Mouse (Mus musculus): ENCODE measurements around the gene Ttll7.

Ttll7 gene

DNA sequence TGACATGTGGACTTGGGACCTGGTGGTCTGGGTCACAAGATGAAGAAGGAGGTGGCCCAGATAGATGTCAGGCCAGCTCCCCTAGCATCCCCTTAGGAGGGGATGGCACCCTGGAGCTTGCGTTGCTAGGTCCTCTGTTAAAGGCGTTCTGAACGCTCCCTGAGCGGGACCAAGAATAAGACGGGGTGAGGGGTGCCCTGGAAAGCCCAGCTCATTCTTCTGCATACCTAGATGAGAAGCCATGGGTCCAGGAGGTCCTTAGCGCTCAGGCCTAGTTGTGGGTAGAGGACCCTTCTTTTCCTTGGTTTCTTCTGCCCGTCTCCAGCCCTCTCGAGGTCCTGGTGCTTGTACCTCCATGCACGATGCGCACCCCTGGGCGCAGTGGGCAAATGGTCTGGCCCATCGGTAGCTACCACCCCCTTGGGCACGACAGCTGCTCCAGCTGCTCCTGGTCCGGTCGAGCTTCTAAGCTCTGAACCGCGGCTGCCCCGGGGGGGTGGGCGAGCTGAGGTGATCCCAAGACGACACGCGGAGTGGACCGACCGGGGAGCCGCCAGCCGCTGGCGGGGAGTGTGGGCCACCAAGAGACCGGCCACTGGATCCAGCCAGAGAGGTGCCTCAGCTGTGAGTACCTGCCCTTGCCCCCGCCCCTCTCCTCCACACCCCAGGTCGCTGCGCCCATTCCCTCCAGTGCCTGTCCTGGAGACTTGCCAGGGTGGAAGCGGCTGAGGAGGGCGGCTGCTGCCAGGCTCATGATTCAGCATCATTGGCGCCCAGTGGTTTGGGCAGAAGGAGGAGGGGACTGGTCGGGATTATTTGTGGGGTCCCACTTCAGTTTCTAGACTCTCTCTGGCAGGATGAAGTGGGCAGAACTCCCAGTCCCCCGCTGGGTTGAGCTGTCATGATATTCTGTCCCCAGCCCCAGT, at the start of gene Ttll7:
Gene Ttll7 (plus strand): TSS at position 402 of the 926 bp plus-strand sequence.
- DNase-seq (ENCODE audit: low spot score), result peak; percentile 90

DNA sequence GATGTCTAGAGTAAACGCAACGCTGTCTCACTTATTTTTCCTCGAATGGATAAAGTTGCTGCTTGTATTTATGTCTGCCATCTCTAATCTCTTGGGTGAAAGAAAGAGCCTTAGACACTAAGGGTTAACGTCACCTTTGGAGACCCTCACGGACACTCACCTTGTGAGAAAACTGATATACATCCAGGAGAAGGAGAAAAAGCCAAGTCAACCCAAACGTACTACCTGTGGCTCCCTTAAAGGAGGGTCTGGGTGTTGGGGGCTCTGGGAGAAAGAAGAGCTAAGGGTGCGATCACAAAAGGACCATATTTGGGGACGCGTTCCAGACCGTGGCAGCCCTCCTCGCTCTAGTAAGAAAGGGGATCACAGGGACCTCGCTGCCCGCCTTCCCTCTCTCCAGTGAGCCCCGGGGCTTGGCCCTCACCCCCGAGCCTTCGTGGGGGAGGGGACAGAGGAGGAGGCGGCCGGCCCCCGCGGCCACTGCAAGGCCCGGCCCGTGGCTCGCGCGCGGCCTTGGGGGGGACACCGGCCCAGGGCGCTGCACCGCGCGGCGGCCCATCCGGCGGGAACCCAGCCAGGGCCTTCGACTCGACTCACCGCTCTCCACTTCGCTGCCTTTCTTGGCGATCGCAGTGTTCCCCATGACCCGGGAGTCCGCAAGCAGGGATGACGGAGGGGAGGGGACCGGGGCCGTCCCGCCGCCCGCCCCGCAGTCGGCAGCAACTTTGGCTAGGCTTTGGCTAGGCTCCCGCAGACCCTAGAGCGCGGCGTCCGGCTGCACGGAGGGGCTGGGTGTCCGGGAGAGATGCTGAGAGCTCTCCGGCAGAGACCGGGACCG, 39.9 kb upstream of the Ttll7 start:
- peak; percentile 46 for DNase-seq (ENCODE audit: low spot score)

- peak; percentile 85 for DNase-seq (ENCODE audit: low spot score)
These were observed 39.2 kb upstream of the Ttll7 start, which contains the start of gene Prkacb for GRCm38 (mm10) chr3:146812901-146813393. Gene Prkacb (minus strand): TSS chr3:146812990.

GRCm38 (mm10) chr3:146813624-146814023, 38.5 kb upstream of the Ttll7 start:
- no peak for DNase-seq (ENCODE audit: low spot score)

DNA sequence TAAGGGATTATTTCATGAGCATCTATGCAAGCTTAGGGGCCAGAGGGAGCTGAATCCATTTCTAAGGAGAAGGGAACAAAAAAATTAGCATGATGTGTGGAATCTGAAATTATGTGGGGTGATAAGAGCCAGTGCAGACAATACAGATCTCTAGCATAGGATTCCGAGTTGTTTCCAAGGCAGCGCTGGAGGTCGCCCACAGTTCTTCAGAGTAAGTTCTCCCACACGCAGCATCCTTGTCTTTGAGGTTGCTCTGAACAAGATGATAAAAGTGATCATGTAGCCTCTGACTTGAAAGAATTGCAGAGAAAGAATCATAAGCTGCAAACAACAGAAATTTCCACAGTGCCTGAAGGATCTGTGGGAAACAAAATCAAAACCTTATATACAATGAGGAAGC, 31.4 kb upstream of the Ttll7 start:
- DNase-seq (ENCODE audit: low spot score), result no peak

DNA sequence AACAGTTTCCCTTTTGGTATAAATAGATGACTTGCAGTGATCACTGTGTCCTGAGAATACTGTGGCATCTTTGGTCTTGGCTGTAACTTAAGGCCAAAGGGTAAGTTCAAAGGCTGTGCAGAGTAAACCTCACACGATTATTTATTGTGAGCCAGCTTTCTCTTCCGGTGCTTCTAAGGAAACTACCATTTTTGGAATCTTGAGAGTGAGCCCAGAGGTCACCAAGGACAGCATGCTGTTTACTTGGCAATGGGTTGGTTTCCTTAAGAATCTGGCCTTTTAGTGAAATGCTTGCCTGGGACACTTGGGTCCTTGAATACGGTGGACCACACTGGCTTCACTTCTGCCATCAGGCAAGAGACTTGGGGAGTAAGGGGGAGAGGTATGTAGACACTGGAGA, 9.4 kb upstream of the Ttll7 start:
- DNase-seq (ENCODE audit: low spot score), result peak; percentile 7

- no peak for DNase-seq (ENCODE audit: low spot score)
These were observed 8.7 kb upstream of the Ttll7 start for GRCm38 (mm10) chr3:146843470-146843869.

- DNase-seq (ENCODE audit: low spot score), result no peak
These were observed 5.9 kb upstream of the Ttll7 start for GRCm38 (mm10) chr3:146846237-146846636.

- DNase-seq (ENCODE audit: low spot score), result no peak
These were observed 4.1 kb upstream of the Ttll7 start for GRCm38 (mm10) chr3:146848112-146848511.

- no peak for DNase-seq (ENCODE audit: low spot score)
These were observed 2.8 kb upstream of the Ttll7 start for GRCm38 (mm10) chr3:146849360-146849759.

DNA sequence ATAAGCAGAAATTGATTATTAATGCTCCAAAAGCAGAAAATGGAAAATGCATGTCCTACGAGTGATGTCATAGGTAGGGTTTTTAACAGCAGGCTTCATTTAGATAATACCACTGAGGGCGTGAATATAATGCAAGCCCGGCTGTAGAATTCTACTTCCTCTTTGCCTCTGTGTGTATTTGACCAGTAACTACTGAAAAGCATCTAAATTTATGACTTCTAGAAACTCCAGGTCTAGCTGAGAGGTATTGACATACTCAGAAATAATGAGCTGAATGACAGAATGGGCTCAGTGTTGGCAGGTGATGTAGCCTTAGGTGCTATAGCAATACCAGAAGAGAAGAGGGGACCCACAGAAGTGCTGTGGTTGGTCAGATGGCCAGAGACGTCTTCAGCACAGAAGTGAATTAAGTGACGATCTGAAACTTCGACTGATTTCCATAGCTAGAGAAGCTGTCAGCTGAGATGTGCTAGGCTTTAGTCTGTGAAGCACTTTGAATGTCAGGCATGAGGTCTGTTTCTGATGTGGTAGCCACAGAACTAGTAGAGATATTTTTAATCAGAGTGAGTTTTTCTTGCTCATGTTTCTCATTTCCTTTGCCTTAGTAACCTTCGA, 2.4 kb downstream of the Ttll7 start:
- no peak for DNase-seq (ENCODE audit: low spot score)

DNA sequence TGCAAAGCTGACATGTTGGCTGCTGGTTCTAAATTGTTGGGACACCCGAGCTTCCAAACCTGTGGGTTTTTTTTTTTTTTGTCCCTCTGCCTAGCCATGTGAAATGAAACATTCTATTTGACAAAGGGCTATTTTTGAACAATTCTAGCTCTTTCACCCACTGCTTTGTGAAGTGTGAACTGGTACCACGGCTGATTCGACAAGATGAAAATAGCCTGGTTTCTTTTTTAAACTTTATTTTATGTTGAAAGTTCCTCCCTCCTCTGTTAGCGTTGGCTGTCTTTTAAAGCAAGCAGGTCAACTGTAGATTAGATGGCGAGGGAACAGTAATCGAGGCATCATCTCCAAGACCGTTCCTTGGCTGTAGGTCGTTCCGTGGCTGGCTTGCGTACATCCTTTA, 5.2 kb downstream of the Ttll7 start:
- DNase-seq (ENCODE audit: low spot score), result no peak

DNA sequence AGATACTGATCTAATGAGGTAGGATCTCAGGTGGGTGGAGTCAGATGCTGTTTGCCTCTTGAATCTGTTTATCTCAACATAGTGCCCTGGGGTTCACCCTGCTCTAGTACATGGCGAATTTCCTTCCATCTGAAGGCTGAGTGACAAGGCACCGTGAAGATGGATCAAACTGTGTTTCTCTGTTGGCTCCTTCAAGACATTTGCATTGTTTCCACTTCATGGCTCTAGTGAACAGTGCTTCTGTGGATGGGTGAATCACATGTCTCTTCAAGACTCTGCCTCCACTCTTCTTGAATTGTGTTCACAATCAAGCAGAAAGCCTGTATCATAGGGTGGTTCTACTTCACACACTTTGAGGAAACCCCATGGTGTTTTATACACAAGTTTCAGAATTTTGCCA, 8.1 kb downstream of the Ttll7 start:
- DNase-seq (ENCODE audit: low spot score), result no peak

GRCm38 (mm10) chr3:146866563-146866962, 14.4 kb downstream of the Ttll7 start:
- peak; percentile 47 for DNase-seq (ENCODE audit: low spot score)

- no peak for DNase-seq (ENCODE audit: low spot score)
These were observed 19.8 kb downstream of the Ttll7 start for GRCm38 (mm10) chr3:146871954-146872353.

- DNase-seq (ENCODE audit: low spot score), result no peak
These were observed 23.8 kb downstream of the Ttll7 start for GRCm38 (mm10) chr3:146875929-146876328.

- no peak for DNase-seq (ENCODE audit: low spot score)
These were observed 41.8 kb downstream of the Ttll7 start for GRCm38 (mm10) chr3:146893931-146894330.

GRCm38 (mm10) chr3:146896581-146896980, 44.4 kb downstream of the Ttll7 start:
- DNase-seq (ENCODE audit: low spot score), result no peak

DNA sequence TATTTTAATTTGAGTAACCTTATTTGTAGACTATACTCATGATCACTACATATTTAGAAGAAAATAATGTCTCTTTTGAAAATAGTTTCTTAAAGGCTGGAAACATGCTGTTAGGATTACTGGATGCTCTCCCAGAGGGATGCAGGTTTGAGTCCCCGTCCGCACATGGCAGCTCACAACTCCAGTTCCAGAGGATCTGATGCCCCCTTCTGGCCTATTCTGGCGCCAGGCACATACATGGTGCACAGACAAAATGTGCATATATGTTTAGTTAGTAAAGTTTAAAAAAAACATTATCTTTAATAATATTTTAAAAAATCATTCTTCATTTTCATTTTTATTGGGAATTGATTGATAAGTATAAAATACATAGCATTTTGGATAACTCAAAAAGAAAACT, 47.9 kb downstream of the Ttll7 start:
- no peak for DNase-seq (ENCODE audit: low spot score)

GRCm38 (mm10) chr3:146901729-146902128, 49.6 kb downstream of the Ttll7 start:
- no peak for DNase-seq (ENCODE audit: low spot score)

- no peak for DNase-seq (ENCODE audit: low spot score)
These were observed 53.4 kb downstream of the Ttll7 start for GRCm38 (mm10) chr3:146905606-146906005.

DNA sequence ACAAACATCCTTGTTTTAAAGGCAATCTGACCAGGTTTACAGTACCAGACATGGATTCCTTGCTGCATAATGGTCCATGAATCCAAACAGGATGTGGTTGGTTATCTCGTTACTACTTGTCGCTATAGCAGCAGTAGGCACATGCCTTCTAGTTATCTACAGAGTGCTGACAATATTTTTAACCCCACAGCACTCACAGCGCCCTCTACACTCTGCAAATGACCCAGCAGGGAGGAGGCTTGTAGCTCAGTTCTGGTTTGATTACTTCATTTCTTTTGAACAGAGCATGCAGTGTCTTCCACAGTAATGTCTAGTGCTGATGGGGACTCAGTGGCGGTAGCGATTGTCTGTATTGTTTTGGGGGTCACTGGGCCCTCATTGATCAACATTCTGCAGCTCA, 56.8 kb downstream of the Ttll7 start:
- DNase-seq (ENCODE audit: low spot score), result no peak

All from embryo, embryonic 10.5 days (tissue).